Mouse (Mus musculus) hindbrain, embryonic 15.5 days (tissue): ENCODE data around the gene Supt4a. TPM values are rescaled to one million over a fixed set of nuclear protein-coding genes. Genes with fewer than 3 reads are reported as not detected.

Experiments used
- ATAC-seq: fragments of 200-750 bp; cut with Nextera tagmentation; 2 replicates; pipeline ENCODE4 v1.8.0; 2017; ENCODE audit warnings: low read depth, moderate number of reproducible peaks, moderate TSS enrichment; ENCODE audit not compliant: low FRiP score
- H3K27ac ChIP-seq: fragments of 300-500 bp; sonication (generic); replicated peaks from 2 replicates; pipeline ENCODE4 v1.5.1; 2015; ENCODE audit warnings: mild to moderate bottlenecking, inconsistent platforms
- H3K27me3 ChIP-seq: fragments of 300-500 bp; sonication (generic); 2 replicates; pipeline ENCODE4 v1.6.1; 2015; ENCODE audit warnings: control low read depth, inconsistent platforms
- H3K36me3 ChIP-seq: fragments of 300-500 bp; sonication (generic); 2 replicates; pipeline ENCODE4 v1.6.1; 2015; ENCODE audit warnings: control low read depth, inconsistent platforms
- H3K4me1 ChIP-seq: fragments of 300-500 bp; sonication (generic); replicated peaks from 2 replicates; pipeline ENCODE4 v1.6.1; 2015; ENCODE audit warnings: control low read depth, inconsistent platforms
- H3K4me2 ChIP-seq: fragments of 300-500 bp; sonication (generic); 2 replicates; pipeline ENCODE4 v1.6.1; 2015; ENCODE audit warnings: moderate library complexity, mild to moderate bottlenecking, inconsistent platforms
- H3K4me3 ChIP-seq: fragments of 300-500 bp; sonication (generic); 2 replicates; pipeline ENCODE4 v1.5.1; 2015; ENCODE audit warnings: mild to moderate bottlenecking, inconsistent platforms
- H3K9ac ChIP-seq: fragments of 300-500 bp; sonication (generic); 2 replicates; pipeline ENCODE4 v1.6.1; 2015; ENCODE audit warnings: inconsistent platforms
- H3K9me3 ChIP-seq: fragments of 300-500 bp; sonication (generic); 2 replicates; pipeline ENCODE4 v1.6.1; 2016; ENCODE audit warnings: control low read depth, inconsistent platforms
- WGBS: fragments of 180-500 bp; shearing (Covaris S2); methylation state at CpG from one replicate; pipeline ENCODE4 v1.1.7; 2015; 5-methylcytosine and 5-hydroxymethylcytosine counted together
- polyA plus RNA-seq: library from polyadenylated mRNA; unstranded; fragments of >200 nt; fragmentation: Nextera tagmentation; extraction: Ambion mirVana; gene quantifications from 2 replicates; pipeline ENCODE4 v1.2.1, GENCODE M21; 2015

Supt4a gene
- polyA plus RNA-seq, 1 experiment from 2014 or later, result 130 TPM

GRCm38 (mm10) chr11:87755360-87756017, 18.1 kb downstream of the Supt4a start:
- no peak for ATAC-seq
- Histone ChIP-seq H3K9ac (no peak overlapping the region), H3K27ac (no peak overlapping the region), H3K4me1 (peaks cover 9% of the 10 kb centered on the region), H3K27me3 (no peaks in the 10 kb centered on the region), H3K36me3 (no peaks in the 10 kb centered on the region), H3K4me3 (no peak overlapping the region), H3K9me3 (no peaks in the 10 kb centered on the region), H3K4me2 (no peak overlapping the region)
- 83% methylated on average over 17 of the region's 17 CpGs for WGBS

DNA sequence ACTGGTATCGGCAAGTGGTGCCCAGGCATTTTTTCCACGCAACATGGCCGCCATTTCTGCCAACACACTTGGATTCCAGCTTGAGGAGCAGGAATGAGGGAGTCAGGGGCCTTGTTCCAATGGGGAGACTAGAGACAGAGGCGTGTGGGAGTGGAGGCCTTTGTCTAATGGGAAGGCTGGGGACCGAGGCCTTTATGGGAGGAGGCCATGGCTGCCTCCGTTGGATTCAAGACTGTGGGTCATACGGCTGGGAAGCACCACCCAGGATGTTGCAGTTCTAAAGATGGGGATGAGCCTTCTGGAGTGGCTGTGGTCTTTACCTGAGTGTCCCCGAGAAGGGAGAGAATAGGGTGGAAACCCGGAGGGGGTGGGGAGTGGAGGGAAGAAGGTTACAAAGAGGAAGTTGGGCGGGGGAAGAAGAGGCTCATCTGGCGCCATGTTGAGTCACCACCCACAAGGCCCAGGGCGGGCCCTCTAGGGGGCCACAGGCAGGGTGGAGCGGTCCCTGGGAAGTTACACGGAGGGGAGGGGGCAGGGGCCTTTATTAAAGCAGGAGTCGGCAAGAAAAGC, 19.0 kb downstream of the Supt4a start:
- ATAC-seq, result no peak
- Histone ChIP-seq H3K27me3 (no peaks in the 10 kb centered on the region), H3K4me3 (no peak overlapping the region), H3K27ac (no peak overlapping the region), H3K4me2 (no peak overlapping the region), H3K4me1 (peaks cover 12% of the 10 kb centered on the region), H3K9ac (no peak overlapping the region), H3K9me3 (no peaks in the 10 kb centered on the region), H3K36me3 (no peaks in the 10 kb centered on the region)
- WGBS, result 88% methylated on average over 15 of the region's 15 CpGs

DNA sequence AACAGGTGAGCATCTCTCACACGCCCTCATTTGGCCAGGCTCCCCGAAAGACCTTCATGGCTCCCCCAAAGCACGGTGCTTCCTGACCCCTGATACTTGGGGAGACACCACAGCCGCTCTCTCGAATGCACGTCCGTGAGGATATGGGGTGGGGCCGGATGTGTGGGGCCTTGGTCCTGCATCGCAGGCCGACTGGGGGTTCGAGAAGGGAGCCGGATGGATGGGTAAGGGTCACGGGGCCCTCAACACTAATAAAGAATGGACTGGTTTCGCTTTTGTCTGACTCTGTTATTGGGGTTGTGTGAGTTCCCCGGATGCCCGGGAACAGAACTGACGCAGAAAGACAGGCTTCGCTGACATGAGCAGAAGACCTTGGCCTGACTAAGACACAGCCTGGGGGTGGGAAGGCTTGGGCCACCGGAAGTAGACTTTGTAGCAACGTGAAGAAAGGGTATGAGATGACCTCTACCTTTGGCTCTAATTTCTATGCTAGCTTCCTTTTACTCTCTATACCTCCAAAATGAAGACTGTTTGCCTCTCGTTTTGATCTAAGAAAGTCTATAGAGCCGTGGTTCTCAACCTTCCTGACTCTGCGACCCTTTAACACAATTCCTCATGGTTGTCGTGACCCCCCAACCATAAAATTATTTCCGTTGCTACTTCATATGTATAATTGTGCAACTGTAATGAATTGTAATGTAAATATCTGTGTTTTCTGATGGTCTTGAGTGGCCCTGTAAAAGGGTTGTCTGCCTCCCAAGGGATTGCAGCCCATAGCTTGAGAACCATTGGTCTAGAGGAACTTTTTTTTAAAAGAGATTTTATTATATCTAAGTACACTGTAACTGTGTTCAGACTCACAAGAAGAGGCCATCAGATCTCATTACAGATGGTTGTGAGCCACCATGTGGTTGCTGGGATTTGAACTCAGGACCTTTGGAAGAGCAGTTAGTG, 19.9 kb downstream of the Supt4a start:
- Histone ChIP-seq H3K4me2 (no peak overlapping the region), H3K27me3 (no peaks in the 10 kb centered on the region), H3K4me3 (no peak overlapping the region), H3K9ac (no peak overlapping the region), H3K27ac (no peak overlapping the region), H3K4me1 (peaks cover 21% of the 10 kb centered on the region), H3K9me3 (no peaks in the 10 kb centered on the region), H3K36me3 (no peaks in the 10 kb centered on the region)
- no peak for ATAC-seq
- WGBS, result 89% methylated on average over 25 of the region's 25 CpGs

DNA sequence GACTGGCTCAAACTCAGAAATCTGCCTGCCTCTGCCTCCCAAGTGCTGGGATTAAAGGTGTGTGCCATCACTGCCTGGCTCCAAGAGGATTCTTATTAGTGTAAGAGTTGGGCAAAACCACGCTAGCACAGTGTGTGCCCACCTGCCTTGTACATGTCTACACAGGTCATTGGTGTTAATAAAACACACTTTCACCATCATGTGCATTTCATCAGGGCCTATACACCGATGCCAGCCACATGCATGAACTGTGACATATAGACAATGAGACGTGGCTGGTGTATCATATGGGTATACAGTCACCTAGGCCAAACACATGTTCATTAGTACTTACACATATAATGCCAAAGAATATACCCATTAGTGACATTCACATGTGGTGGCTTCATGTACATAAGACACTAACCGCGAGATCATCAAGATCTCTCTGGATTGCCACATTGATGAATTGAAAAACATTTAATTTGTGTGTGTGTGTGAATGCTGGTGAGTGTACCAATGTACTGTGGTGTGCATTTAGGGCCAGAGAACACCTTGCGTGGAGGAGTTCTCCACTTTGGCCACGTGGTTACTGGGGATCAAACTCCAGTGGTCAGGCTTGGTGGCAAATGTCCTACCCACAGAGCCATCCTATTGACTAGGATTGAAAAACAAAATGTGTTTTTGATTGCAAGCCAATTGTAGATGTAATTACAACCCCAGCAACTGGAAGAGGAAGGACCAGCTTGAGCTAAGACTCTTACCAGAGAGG, 21.0 kb downstream of the Supt4a start:
- ATAC-seq, result no peak
- Histone ChIP-seq H3K27ac (no peak overlapping the region), H3K4me1 (peaks cover 31% of the 10 kb centered on the region), H3K4me2 (no peak overlapping the region), H3K27me3 (no peaks in the 10 kb centered on the region), H3K9me3 (no peaks in the 10 kb centered on the region), H3K9ac (no peak overlapping the region), H3K36me3 (no peaks in the 10 kb centered on the region), H3K4me3 (no peak overlapping the region)
- WGBS, result 86% methylated on average over 7 of the region's 7 CpGs

DNA sequence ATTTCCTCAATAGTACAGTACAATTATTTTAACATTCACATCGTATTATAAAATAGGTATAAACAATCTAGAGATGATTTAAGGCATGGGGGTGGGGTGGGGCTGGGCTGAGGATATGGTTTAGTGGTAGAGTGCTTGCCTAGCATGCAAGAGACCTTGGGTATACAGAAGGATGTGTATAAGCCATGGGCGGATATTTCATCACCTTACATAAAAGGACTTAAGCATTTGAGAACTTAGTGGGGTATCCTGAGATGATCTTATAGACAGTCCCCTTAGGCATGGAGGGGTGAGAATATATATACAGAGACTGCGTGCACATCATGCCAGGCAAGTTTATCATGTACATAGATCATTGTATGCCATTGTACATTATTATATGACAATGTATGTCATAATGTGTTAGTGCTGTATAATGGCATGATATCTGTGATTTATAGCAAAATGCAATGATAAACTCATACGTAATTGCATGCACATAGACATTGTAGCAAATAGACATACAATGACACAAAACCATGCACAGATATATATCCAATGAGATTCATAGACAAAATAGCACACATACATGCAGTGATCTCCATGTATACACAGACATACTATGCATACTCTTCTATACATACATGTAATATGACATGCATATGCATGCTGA, 21.7 kb downstream of the Supt4a start:
- Histone ChIP-seq H3K4me2 (0 out of 2 replicates have a peak overlapping the region, but pooled peaks have one; percentile 96), H3K27me3 (no peaks in the 10 kb centered on the region), H3K4me3 (no peak overlapping the region), H3K4me1 (peaks cover 36% of the 10 kb centered on the region), H3K9ac (no peak overlapping the region), H3K36me3 (no peaks in the 10 kb centered on the region), H3K27ac (peak overlapping the region; percentile 91; the same call in 1 of the 2 replicates), H3K9me3 (no peaks in the 10 kb centered on the region)
- 80% methylated on average over 4 of the region's 4 CpGs for WGBS
- ATAC-seq, result no peak

- no peaks in the 10 kb centered on the region for H3K27me3 ChIP-seq
- 7% methylated on average over 3 of the region's 3 CpGs for WGBS
- no peaks in the 10 kb centered on the region for H3K36me3 ChIP-seq
- peak overlapping the region; percentile 91 for H3K27ac ChIP-seq
- peaks cover 40% of the 10 kb centered on the region for H3K4me1 ChIP-seq
- peak overlapping the region; percentile 96 for H3K4me2 ChIP-seq
- H3K9ac ChIP-seq, result no peak overlapping the region
- no peak for ATAC-seq
- no peaks in the 10 kb centered on the region for H3K9me3 ChIP-seq
- peak overlapping the region; percentile 72; the same call in 1 of the 2 replicates for H3K4me3 ChIP-seq
These were observed 22.3 kb downstream of the Supt4a start for GRCm38 (mm10) chr11:87759609-87760005.

DNA sequence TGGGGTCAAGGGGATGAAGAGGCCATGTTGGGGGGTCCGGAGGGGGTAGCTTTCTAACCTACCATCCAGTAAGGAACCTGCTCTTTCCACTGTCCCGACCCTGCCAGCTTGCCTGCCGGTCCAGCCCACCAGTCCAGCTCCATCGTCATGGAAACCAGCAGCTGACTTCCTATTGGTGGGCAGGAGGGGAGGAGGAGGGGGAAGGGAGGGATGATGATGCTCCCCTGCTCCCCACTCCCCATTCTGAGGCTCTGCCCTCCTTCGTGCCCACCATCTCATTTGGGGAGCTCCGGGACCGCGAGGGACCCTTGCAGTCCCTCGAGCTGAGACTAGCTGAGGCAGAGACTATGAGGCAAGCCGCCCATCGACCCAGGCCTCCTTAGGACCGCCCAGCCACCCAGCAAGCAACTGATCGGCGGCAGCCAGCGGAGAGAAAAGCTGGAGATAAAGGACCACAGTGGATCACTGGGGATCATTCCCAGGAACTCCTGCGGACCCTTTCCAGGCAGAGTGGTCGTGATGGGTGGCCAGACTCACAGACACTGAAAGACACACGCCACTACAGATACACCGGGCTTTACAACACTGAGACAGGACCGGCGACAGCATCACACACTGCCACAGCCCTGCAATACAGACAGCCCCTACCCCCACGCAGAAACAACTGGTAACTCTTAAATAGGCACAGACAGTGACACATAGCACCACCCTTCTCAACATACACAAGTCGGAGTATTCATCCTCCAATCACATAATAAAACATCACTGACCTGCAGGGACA, 23.1 kb downstream of the Supt4a start, which contains the start of gene Tspoap1:
TSS of gene Tspoap1 (plus strand) at position 241 of the 781 bp plus-strand sequence.
- WGBS, result 6% methylated on average over 23 of the region's 23 CpGs
- ATAC-seq, result peak; percentile 84
- H3K27me3 ChIP-seq, result no peaks in the 10 kb centered on the region
- peak within 1 kb of the TSS; percentile 96 for H3K4me2 ChIP-seq
- peaks cover 48% of the 10 kb centered on the region for H3K4me1 ChIP-seq
- no peaks in the 10 kb centered on the region for H3K36me3 ChIP-seq
- peak within 1 kb of the TSS; percentile 91 for H3K27ac ChIP-seq
- H3K9ac ChIP-seq, result peak within 1 kb of the TSS; percentile 63
- peak within 1 kb of the TSS; percentile 72 for H3K4me3 ChIP-seq
- H3K9me3 ChIP-seq, result no peaks in the 10 kb centered on the region

DNA sequence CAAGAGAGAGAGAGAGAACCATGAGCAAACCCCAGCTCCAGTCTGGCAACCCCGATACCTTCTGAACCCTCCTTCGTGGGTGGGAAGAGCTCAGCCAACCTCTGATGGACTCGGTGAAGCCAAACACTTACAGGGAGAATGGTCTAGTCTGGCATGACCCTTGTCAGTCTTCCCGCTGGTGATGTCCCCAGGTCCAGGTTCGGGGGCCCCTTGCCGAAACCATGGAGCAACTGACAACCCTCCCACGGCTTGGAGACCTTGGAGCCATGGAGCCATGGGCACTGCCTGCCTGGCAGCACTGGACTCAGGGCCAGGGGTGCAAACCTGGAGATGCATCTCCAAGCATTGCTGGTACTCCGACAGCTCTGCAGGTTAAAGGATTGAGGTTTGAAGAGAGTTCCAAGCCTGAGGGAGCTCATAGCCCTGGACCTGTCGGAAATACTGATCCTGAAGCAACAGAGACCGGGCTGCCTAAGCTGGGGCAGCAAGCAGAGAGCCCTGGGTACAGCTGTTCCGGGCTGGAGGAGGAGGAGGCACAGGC, 23.9 kb downstream of the Supt4a start:
- ATAC-seq, result no peak
- H3K4me1 ChIP-seq, result peaks cover 50% of the 10 kb centered on the region
- peak overlapping the region; percentile 91; the same call in 1 of the 2 replicates for H3K27ac ChIP-seq
- no peaks in the 10 kb centered on the region for H3K36me3 ChIP-seq
- peak overlapping the region; percentile 72 for H3K4me3 ChIP-seq
- H3K27me3 ChIP-seq, result no peaks in the 10 kb centered on the region
- peak overlapping the region; percentile 96 for H3K4me2 ChIP-seq
- peak overlapping the region; percentile 63 for H3K9ac ChIP-seq
- WGBS, result 58% methylated on average over 11 of the region's 11 CpGs
- H3K9me3 ChIP-seq, result no peaks in the 10 kb centered on the region

DNA sequence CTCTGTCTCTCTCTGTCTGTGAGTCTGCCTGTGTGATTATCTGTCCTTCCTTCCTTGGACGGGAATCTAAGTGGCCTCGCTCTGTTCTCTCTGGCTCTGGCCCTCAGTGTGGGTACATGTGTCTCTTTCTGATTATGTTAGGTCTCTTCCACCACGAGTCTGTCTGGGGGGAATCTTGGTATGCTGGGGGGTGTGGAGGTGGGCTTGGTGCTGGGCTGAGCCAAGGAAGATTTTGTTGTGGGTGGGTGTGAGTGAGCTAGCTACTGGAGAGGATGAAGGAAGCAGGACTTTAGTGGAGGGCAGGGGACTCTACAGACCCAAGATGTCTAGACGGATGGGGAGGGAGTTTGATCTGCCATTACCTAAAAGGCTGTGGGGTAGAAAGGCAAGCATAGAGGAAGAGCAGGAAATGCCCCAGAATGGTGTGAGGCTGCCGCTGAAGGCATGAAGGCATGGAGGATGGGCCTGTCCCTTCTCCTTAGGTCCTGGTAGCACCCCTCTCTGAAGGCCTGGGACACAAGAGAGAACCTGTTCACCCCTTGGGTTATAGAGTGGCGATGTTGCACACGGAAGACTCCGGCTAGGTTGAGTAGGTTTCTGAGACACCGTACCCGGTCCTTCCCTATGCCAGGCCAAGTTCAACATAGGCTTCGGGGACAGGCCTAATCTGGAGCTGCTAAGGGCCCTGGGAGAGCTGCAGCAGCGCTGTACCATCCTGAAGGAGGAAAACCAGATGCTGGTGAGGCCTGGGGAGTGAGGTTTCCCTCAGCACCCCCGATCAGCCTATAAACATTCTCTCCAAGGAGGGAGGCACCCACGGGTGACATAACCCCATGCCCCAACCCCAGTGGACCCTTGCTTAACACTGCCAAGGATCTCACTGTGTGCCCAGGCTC, 24.7 kb downstream of the Supt4a start:
- no peak for ATAC-seq
- H3K9me3 ChIP-seq, result no peaks in the 10 kb centered on the region
- WGBS, result 72% methylated on average over 14 of the region's 14 CpGs
- no peaks in the 10 kb centered on the region for H3K27me3 ChIP-seq
- H3K4me2 ChIP-seq, result peak overlapping the region; percentile 96
- peaks cover 50% of the 10 kb centered on the region for H3K4me1 ChIP-seq
- H3K27ac ChIP-seq, result peak overlapping the region; percentile 83; the same call in 1 of the 2 replicates
- peaks cover 6% of the 10 kb centered on the region for H3K36me3 ChIP-seq
- peak overlapping the region; percentile 72 for H3K4me3 ChIP-seq
- peak overlapping the region; percentile 63 for H3K9ac ChIP-seq
